Mouse (Mus musculus): ENCODE results near the gene Selenov. TPM values are rescaled to one million over a fixed set of nuclear protein-coding genes. Genes with fewer than 3 reads are reported as not detected.
A peak's percentile ranks its signal among the peaks of the same experiment; 100 is the strongest.

The Selenov gene
- polyA plus RNA-seq, 1 experiment = not detected

DNA sequence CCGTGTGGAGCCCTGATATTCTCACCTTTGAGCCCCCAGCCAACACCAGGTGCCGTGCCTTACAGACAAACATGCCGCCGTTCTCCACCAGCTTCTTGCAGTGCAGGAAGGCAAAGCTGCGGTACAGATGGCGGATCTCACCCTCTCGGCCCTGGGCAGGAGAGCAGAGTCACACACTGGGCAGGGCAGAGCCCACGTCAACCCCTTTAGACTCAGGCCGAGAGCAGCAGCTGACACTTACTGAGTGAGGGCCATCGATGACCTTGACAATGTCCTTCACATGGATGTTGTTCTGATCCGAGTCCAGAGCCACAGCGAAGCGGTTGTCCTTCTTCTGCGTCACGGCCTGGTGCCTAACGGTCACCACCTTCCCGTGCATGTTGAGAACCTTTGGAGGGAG lies 27.7 kb upstream of the Selenov start:
- Histone ChIP-seq H3K79me2 (ENCODE audit: control insufficient read depth, insufficient read depth) (no peaks in the 10 kb centered on the region), H3K27me3 (ENCODE audit: control insufficient read depth, insufficient read depth, insufficient read length) (no peaks in the 10 kb centered on the region), H3K36me3 (ENCODE audit: control insufficient read depth, insufficient read depth) (peaks cover 35% of the 10 kb centered on the region), H3K4me2 (ENCODE audit: low read depth) (no peak overlapping the region), H3K4me3 (no peak overlapping the region), H3ac (ENCODE audit: control insufficient read depth, insufficient read length) (no peak overlapping the region)
- TF ChIP-seq E2F4 (IDR thresholded peaks at IDR 0.05; ENCODE audit: insufficient read depth) = no peak

DNA sequence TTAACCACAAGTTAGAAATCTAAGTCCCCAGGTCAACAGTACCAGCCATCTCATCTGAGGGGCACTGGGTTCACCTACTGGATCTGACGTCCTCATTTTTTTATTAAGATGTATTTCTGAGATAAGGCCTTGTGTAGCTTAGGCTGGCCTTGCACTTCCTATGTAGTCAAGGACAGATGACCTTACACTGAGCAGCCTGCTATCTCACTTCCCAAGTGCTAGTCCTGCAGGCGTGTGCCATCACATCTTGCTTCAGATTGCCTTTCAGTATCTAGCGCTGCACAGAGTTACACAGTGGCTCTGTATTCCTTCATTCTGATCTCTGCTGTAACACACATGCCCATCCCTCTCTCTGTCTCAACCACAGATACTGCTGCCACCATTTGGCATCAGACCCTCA lies 27.1 kb upstream of the Selenov start:
- H3K36me3 ChIP-seq (ENCODE audit: control insufficient read depth, insufficient read depth) = peaks cover 35% of the 10 kb centered on the region
- H3ac ChIP-seq (ENCODE audit: control insufficient read depth, insufficient read length) = no peak overlapping the region
- TF ChIP-seq TCF12 (IDR thresholded peaks at IDR 0.05; ENCODE audit: insufficient read depth, poor library complexity, severe bottlenecking) (no peak), USF1 (IDR thresholded peaks at IDR 0.05; ENCODE audit: low read depth) (no peak), TCF3 (IDR thresholded peaks at IDR 0.05; ENCODE audit: insufficient read length, low read depth) (no peak), POLR2AphosphoS2 (IDR thresholded peaks at IDR 0.05; ENCODE audit: insufficient read length, low read depth) (no peak), REST (IDR thresholded peaks at IDR 0.05; ENCODE audit: insufficient read depth, insufficient read length) (no peak), CEBPB (IDR thresholded peaks at IDR 0.05; ENCODE audit: insufficient read depth, poor library complexity, severe bottlenecking) (no peak), SRF (IDR thresholded peaks at IDR 0.05; ENCODE audit: control insufficient read depth, insufficient read length, low read depth) (no peak)
- no peaks in the 10 kb centered on the region for H3K79me2 ChIP-seq (ENCODE audit: control insufficient read depth, insufficient read depth)
- no peaks in the 10 kb centered on the region for H3K27me3 ChIP-seq (ENCODE audit: control insufficient read depth, insufficient read depth, insufficient read length)
- H3K4me2 ChIP-seq (ENCODE audit: low read depth) = no peak overlapping the region
- H3K4me3 ChIP-seq = no peak overlapping the region

DNA sequence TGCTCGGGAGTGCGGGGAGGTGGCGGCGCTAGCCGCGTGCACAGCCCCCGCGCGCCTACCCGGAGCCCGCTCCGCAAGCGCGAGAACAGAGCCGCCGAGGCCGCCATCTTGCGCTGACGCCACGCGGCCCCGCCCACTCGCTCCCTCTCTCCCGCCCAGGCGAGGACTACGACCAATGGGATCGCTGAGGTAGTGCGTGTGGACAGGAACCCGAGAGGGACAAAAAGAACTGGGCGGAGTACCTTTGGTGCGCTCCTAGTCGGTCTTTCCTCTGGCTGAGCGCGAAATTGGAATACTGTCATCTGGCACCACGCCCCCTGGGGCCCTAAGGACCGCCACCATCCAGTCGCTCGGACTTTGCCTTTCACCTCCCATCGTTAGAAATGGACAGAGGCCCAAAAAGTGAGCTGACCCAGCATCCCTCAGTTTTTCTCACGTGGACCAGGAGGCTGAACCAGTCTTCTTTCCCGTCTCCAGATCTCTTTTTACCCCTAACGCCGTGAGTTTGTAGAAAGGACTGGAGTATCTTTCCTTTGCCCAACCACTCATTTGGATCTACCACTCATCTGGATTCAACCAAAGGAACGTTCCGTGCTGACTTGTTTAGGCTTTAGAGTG lies 21.0 kb upstream of the Selenov start, which contains the start of gene Timm50:
Gene Timm50, minus strand, starts transcription at position 147 of the 618 bp plus-strand sequence.
- TF ChIP-seq SRF (IDR thresholded peaks at IDR 0.05; ENCODE audit: control insufficient read depth, insufficient read length, low read depth) = peak; percentile 27
- TF ChIP-seq E2F4 (IDR thresholded peaks at IDR 0.05; ENCODE audit: insufficient read depth) = peak; percentile 91
- peak; percentile 86 for TF ChIP-seq POLR2AphosphoS2 (IDR thresholded peaks at IDR 0.05; ENCODE audit: insufficient read length, low read depth)
- no peak for TF ChIP-seq TCF12 (IDR thresholded peaks at IDR 0.05; ENCODE audit: insufficient read depth, poor library complexity, severe bottlenecking)
- no peak for TF ChIP-seq REST (IDR thresholded peaks at IDR 0.05; ENCODE audit: insufficient read depth, insufficient read length)
- TF ChIP-seq POLR2A (IDR thresholded peaks at IDR 0.05; ENCODE audit: insufficient read length, low read depth) = peak; percentile 88
- H3K27me3 ChIP-seq (ENCODE audit: control insufficient read depth, insufficient read depth, insufficient read length) = no peaks in the 10 kb centered on the region
- peak within 1 kb of the TSS; percentile 82 for H3K4me2 ChIP-seq (ENCODE audit: low read depth)
- peaks cover 8% of the 10 kb centered on the region for H3K79me2 ChIP-seq (ENCODE audit: control insufficient read depth, insufficient read depth)
- peak within 1 kb of the TSS; percentile 72 for H3K4me3 ChIP-seq
- H3ac ChIP-seq (ENCODE audit: control insufficient read depth, insufficient read length) = peak within 1 kb of the TSS; percentile 95
- H3K36me3 ChIP-seq (ENCODE audit: control insufficient read depth, insufficient read depth) = no peaks in the 10 kb centered on the region

DNA sequence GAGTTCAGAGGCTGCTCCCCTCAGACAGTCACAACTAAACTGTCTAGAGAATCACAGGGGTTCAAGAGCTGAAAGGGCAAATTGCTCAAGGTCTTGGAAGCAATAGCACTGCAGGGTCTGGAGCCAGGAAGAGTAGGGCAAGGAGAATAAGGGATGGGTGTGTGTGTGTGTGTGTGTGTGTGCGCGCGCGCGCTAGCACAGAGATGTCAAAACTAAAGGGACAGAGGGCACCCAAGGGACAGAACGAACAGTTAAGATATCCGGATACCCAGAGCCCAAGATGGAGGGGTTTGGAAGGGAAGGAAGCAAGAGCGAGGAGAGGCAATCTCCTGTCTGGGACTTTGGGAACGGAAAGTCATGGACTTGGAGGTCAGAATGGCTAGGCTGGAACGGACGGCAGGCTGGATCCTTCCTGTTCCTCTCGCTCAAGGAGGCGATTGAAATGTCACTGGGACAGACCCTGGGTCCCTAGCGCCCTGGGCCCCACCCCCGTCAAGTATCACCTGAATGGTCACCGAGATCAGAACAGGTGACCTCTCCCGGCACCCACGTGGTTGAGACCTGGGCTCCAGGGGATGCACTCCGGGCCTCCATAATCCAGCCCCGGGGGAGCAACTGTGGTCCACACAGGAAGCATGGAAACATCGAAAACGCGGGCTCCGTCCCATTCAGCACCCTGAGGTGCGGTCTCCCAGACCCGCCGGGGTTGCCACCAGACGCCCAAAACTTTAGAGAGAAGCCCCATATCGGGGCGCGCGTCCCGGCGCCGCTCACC lies 20.4 kb upstream of the Selenov start:
- H3K4me3 ChIP-seq = peak overlapping the region; percentile 72
- H3K27me3 ChIP-seq (ENCODE audit: control insufficient read depth, insufficient read depth, insufficient read length) = no peaks in the 10 kb centered on the region
- H3K4me2 ChIP-seq (ENCODE audit: low read depth) = peak overlapping the region; percentile 82
- H3K36me3 ChIP-seq (ENCODE audit: control insufficient read depth, insufficient read depth) = no peaks in the 10 kb centered on the region
- H3ac ChIP-seq (ENCODE audit: control insufficient read depth, insufficient read length) = peak overlapping the region; percentile 95
- H3K79me2 ChIP-seq (ENCODE audit: control insufficient read depth, insufficient read depth) = peaks cover 8% of the 10 kb centered on the region
- TF ChIP-seq SRF (IDR thresholded peaks at IDR 0.05; ENCODE audit: control insufficient read depth, insufficient read length, low read depth) = no peak
- TF ChIP-seq TCF12 (IDR thresholded peaks at IDR 0.05; ENCODE audit: insufficient read depth, poor library complexity, severe bottlenecking) = no peak
- no peak for TF ChIP-seq MAX (IDR thresholded peaks at IDR 0.05; ENCODE audit: low read depth)
- TF ChIP-seq USF1 (IDR thresholded peaks at IDR 0.05; ENCODE audit: low read depth) = no peak

DNA sequence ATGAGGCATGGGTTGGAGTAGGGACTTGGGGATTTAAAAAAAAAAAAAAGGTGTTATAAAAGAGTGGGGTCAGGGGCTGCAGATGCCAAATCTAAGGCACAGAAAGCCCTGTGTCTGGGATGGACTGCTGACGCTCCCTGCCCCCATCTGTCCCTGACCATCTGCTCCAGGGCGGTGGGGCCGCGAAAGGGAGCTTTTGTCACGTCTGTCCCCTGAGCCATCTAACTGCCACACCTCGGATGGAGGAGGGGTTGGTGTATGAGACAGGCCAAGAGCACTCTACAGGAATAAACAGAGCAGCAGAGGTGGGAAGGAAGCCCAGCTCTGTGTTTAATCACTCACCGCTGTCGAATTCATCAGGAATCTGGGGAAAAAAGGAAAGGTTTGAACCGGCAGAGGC lies 18.8 kb upstream of the Selenov start:
- peaks cover 8% of the 10 kb centered on the region for H3K79me2 ChIP-seq (ENCODE audit: control insufficient read depth, insufficient read depth)
- TF ChIP-seq SRF (IDR thresholded peaks at IDR 0.05; ENCODE audit: control insufficient read depth, insufficient read length, low read depth) (no peak), MYOG (IDR thresholded peaks at IDR 0.05; ENCODE audit: control insufficient read depth in 1 of 3, insufficient read depth in 1 of 3, insufficient read length in 2 of 3, low read depth in 2 of 3) (no peak), POLR2AphosphoS2 (IDR thresholded peaks at IDR 0.05; ENCODE audit: insufficient read length, low read depth) (no peak), MAX (IDR thresholded peaks at IDR 0.05; ENCODE audit: low read depth) (no peak), USF1 (IDR thresholded peaks at IDR 0.05; ENCODE audit: low read depth) (no peak), MYOD1 (IDR thresholded peaks at IDR 0.05; ENCODE audit: control insufficient read depth in 1 of 3, insufficient read length in 2 of 3, low read depth in 2 of 3) (no peak), E2F4 (IDR thresholded peaks at IDR 0.05; ENCODE audit: insufficient read depth) (no peak), CEBPB (IDR thresholded peaks at IDR 0.05; ENCODE audit: insufficient read depth, poor library complexity, severe bottlenecking) (no peak), TCF12 (IDR thresholded peaks at IDR 0.05; ENCODE audit: insufficient read depth, poor library complexity, severe bottlenecking) (no peak)
- H3ac ChIP-seq (ENCODE audit: control insufficient read depth, insufficient read length) = no peak overlapping the region
- H3K36me3 ChIP-seq (ENCODE audit: control insufficient read depth, insufficient read depth) = no peaks in the 10 kb centered on the region
- no peak overlapping the region for H3K4me2 ChIP-seq (ENCODE audit: low read depth)
- H3K4me3 ChIP-seq = no peak overlapping the region
- no peaks in the 10 kb centered on the region for H3K27me3 ChIP-seq (ENCODE audit: control insufficient read depth, insufficient read depth, insufficient read length)
